Mouse (Mus musculus): ENCODE results near the gene Rbm8a. TPM values are rescaled to one million over a fixed set of nuclear protein-coding genes. Genes with fewer than 3 reads are reported as not detected.
A peak's percentile ranks its signal among the peaks of the same experiment; 100 is the strongest.

The Rbm8a gene
- 112 and 150 TPM in 2 replicates for polyA plus RNA-seq (2016; fragmentation: Nextera tagmentation; extraction: Ambion mirVana)

GRCm38 (mm10) chr3:96629729-96630600 lies at the start of gene Rbm8a:
Gene Rbm8a, plus strand, starts transcription at chr3:96629933.
- Histone ChIP-seq H3K27me3 (ENCODE audit: insufficient read depth, poor library complexity, severe bottlenecking) (no peaks in the 10 kb centered on the region), H3K9me3 (no peaks in the 10 kb centered on the region), H3K36me3 (peaks cover 44% of the 10 kb centered on the region), H3K4me1 (peaks cover 14% of the 10 kb centered on the region), H3K27ac (peak within 1 kb of the TSS; percentile 95), H3K4me3 (peak within 1 kb of the TSS; percentile 78)
- DNase-seq (ENCODE audit: low spot score) = peak; percentile 98
- 1% methylated on average over 48 of the region's 48 CpGs for WGBS

- WGBS = 41% methylated on average over 6 of the region's 6 CpGs
- H3K27me3 ChIP-seq (ENCODE audit: insufficient read depth, poor library complexity, severe bottlenecking) = no peaks in the 10 kb centered on the region
- no peaks in the 10 kb centered on the region for H3K9me3 ChIP-seq
- no peak for DNase-seq (ENCODE audit: low spot score)
- H3K4me1 ChIP-seq = peaks cover 45% of the 10 kb centered on the region
- peak overlapping the region; percentile 51 for H3K4me3 ChIP-seq
- H3K36me3 ChIP-seq = peaks cover 3% of the 10 kb centered on the region; the same call in 1 of the 2 replicates
- 0 out of 2 replicates have a peak overlapping the region, but pooled peaks have one; percentile 22 for H3K27ac ChIP-seq
Observed at GRCm38 (mm10) chr3:96581141-96581540, 48.6 kb upstream of the Rbm8a start.

DNA sequence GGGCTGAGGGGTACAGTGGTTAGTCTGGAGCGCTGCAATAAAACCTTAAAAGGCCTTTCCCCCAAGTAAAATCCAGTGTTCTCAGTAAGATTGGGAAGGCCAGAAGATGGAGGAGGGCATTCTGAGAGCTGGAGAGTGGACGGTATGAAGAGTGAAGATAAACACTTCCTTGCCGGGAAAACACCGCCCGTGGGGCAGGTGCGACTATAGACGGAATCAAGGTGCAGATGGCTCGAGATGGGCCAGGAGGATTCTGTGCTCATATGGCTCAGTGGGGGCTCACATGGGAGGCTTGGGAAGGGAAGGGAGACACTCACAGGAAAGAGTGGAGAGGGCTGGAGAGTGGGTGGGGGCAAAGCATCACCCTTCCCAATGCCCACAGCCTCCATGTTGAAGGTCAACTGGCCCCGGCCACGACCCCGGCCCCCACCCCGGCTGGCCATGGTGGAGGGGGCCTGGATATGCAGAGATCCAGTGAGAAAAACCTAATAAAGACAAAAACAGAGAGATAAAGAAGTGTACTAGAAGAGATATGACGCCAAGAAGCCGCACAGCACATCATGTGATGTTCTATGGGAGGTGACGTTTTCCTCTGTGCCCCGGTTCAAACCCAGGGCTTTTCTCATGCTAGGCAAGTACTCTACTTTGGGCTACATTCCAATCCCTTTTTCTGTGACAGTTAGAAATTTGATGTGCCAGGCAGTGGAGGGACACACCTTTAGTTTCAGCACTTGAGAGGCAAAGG lies 47.8 kb upstream of the Rbm8a start:
- no peak for DNase-seq (ENCODE audit: low spot score)
- Histone ChIP-seq H3K4me1 (peaks cover 37% of the 10 kb centered on the region), H3K9me3 (no peaks in the 10 kb centered on the region), H3K36me3 (peaks cover 3% of the 10 kb centered on the region; the same call in 1 of the 2 replicates), H3K27ac (no peak overlapping the region), H3K4me3 (no peak overlapping the region), H3K27me3 (ENCODE audit: insufficient read depth, poor library complexity, severe bottlenecking) (no peaks in the 10 kb centered on the region)
- 77% methylated on average over 16 of the region's 16 CpGs for WGBS

- Histone ChIP-seq H3K4me1 (peaks cover 27% of the 10 kb centered on the region), H3K9me3 (no peaks in the 10 kb centered on the region), H3K4me3 (no peak overlapping the region), H3K36me3 (peaks cover 3% of the 10 kb centered on the region; the same call in 1 of the 2 replicates), H3K27ac (no peak overlapping the region), H3K27me3 (ENCODE audit: insufficient read depth, poor library complexity, severe bottlenecking) (no peaks in the 10 kb centered on the region)
- 86% methylated on average over 5 of the region's 5 CpGs for whole genome bisulfite sequencing
- no peak for DNase-seq (ENCODE audit: low spot score)
Observed at GRCm38 (mm10) chr3:96583386-96583785, 46.3 kb upstream of the Rbm8a start.

GRCm38 (mm10) chr3:96590657-96591056 lies 39.1 kb upstream of the Rbm8a start:
- Histone ChIP-seq H3K27me3 (ENCODE audit: insufficient read depth, poor library complexity, severe bottlenecking) (peaks cover 10% of the 10 kb centered on the region), H3K27ac (no peak overlapping the region), H3K36me3 (peaks cover 8% of the 10 kb centered on the region), H3K4me3 (no peak overlapping the region), H3K9me3 (no peaks in the 10 kb centered on the region), H3K4me1 (peaks cover 16% of the 10 kb centered on the region)
- DNase-seq (ENCODE audit: low spot score) = no peak
- 75% methylated on average over 4 of the region's 4 CpGs for WGBS

- under 1% methylated on average over 10 of the region's 10 CpGs for WGBS
- Histone ChIP-seq H3K36me3 (peaks cover 8% of the 10 kb centered on the region), H3K4me1 (peaks cover 43% of the 10 kb centered on the region), H3K4me3 (peak overlapping the region; percentile 76), H3K27ac (peak overlapping the region; percentile 91), H3K27me3 (ENCODE audit: insufficient read depth, poor library complexity, severe bottlenecking) (peaks cover 20% of the 10 kb centered on the region), H3K9me3 (no peaks in the 10 kb centered on the region)
- DNase-seq (ENCODE audit: low spot score) = no peak
Observed at GRCm38 (mm10) chr3:96593374-96593773, 36.4 kb upstream of the Rbm8a start.

DNA sequence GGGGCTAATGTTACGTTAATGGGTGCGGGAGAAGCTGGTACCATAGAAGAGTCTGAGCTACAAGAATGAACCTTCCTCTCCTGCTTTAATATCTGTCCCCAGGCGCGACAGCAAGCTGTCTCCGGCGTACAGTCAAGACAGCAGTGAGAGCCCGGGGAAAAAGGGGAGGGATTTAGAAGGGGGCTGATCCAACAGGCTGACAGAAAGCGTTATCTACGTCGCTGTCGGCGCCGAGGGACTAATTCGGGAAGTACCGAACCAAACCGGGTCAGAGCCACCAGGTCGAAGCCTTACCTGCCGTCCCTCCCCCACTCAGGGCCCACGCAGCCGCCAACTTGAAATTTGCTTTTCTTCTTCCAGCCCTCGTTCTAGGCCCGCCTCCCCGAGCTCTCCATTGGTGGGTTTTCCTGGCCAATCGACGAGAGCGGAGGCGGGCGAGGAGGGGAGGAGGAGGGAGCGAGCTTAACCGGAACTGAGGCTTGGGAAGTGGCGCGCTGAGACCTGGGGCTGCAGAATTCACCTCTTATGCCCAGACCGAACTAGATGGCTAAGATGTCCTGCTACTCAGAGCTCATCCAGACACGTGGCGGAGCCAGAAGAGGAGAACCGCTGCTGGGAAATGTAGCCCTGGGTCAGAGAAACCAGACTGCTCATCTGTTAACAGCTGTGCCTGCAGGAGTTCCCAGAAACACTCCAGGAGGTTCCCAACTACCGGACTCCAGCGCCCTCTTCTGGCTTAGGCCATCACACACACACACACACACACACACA lies 35.8 kb upstream of the Rbm8a start, which contains the start of gene Polr3gl:
Gene Polr3gl (minus strand): TSS at position 392 of the 771 bp plus-strand sequence.
- Histone ChIP-seq H3K36me3 (peaks cover 8% of the 10 kb centered on the region), H3K4me3 (peak within 1 kb of the TSS; percentile 76), H3K27ac (peak within 1 kb of the TSS; percentile 91), H3K9me3 (no peaks in the 10 kb centered on the region), H3K4me1 (peaks cover 48% of the 10 kb centered on the region), H3K27me3 (ENCODE audit: insufficient read depth, poor library complexity, severe bottlenecking) (peaks cover 20% of the 10 kb centered on the region)
- WGBS = under 1% methylated on average over 38 of the region's 38 CpGs
- DNase-seq (ENCODE audit: low spot score) = peak; percentile 97

DNA sequence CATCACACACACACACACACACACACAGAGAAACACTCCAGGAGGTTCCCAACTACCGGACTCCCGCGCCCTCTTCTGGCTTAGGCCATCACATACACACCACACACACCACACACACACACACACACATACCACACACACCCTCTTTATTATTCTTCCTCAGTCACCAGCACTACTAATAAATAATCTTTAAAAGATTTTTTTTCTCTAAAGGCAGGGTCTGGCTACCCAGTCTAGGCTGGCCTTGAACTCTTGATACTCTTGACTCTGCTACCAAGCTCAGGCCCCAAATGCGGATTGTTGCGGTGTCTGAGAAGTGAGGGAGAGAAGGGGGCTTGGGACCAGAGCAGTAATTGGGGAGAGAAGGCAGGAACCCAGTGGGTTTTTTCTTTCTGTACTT lies 34.9 kb upstream of the Rbm8a start:
- Histone ChIP-seq H3K9me3 (no peaks in the 10 kb centered on the region), H3K27me3 (ENCODE audit: insufficient read depth, poor library complexity, severe bottlenecking) (peaks cover 28% of the 10 kb centered on the region), H3K4me3 (no peak overlapping the region), H3K4me1 (peaks cover 48% of the 10 kb centered on the region), H3K27ac (no peak overlapping the region), H3K36me3 (peaks cover 5% of the 10 kb centered on the region)
- WGBS = 71% methylated on average over 5 of the region's 5 CpGs
- DNase-seq (ENCODE audit: low spot score) = no peak

DNA sequence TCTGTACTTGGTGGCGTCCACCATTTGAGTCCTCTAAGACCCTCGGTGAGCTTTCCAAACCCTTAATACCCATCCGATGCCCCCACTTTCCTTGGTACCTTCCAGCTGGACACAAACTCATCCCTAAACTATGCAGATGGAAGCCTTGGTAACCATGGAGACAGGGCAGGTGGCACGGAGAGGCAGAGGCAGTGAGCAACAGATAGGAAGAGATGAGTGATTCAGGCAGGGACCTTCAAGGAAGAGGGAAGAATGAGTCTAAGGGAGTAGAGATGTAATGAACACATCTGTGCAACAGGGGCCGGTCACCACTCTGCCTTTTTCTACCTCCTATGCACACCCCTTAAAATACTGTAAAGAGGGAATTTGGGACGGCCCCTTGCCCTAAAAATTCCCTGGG lies 34.1 kb upstream of the Rbm8a start:
- peak overlapping the region; percentile 90; the same call in 1 of the 2 replicates for H3K27ac ChIP-seq
- peaks cover 48% of the 10 kb centered on the region for H3K4me1 ChIP-seq
- no peaks in the 10 kb centered on the region for H3K36me3 ChIP-seq
- H3K4me3 ChIP-seq = peak overlapping the region; percentile 71
- 24% methylated on average over 6 of the region's 6 CpGs for WGBS
- peaks cover 28% of the 10 kb centered on the region for H3K27me3 ChIP-seq (ENCODE audit: insufficient read depth, poor library complexity, severe bottlenecking)
- no peaks in the 10 kb centered on the region for H3K9me3 ChIP-seq
- DNase-seq (ENCODE audit: low spot score) = no peak

- H3K27me3 ChIP-seq (ENCODE audit: insufficient read depth, poor library complexity, severe bottlenecking) = peaks cover 28% of the 10 kb centered on the region
- WGBS = under 1% methylated on average over 21 of the region's 23 CpGs
- no peaks in the 10 kb centered on the region for H3K36me3 ChIP-seq
- H3K9me3 ChIP-seq = no peaks in the 10 kb centered on the region
- peak within 1 kb of the TSS; percentile 90 for H3K27ac ChIP-seq
- peak within 1 kb of the TSS; percentile 71 for H3K4me3 ChIP-seq
- H3K4me1 ChIP-seq = peaks cover 48% of the 10 kb centered on the region
- no peak for DNase-seq (ENCODE audit: low spot score)
Observed at GRCm38 (mm10) chr3:96596228-96596707, 33.5 kb upstream of the Rbm8a start, which contains the start of gene Ankrd34a. Gene Ankrd34a, plus strand, starts transcription at chr3:96596636.

DNA sequence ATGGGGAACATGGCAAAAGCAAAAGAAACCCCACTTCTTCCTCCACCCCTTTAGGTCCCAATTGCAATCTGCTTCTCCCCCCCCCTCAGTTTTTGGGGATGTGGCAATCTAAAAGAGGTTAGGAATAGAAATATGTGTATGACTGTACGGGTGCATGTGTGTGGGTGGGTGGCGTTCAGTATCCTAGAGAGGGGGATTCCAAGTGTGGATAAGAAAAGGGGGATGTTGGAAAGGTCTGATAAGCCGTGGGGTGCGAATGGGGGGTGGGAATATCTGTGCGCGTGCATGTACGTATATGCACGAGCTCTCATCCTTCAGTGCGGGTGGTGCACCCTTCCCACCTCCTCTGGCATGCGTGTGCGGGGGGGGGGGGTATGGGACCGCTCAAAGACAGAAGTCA lies 32.9 kb upstream of the Rbm8a start:
- Histone ChIP-seq H3K27me3 (ENCODE audit: insufficient read depth, poor library complexity, severe bottlenecking) (peaks cover 28% of the 10 kb centered on the region), H3K36me3 (no peaks in the 10 kb centered on the region), H3K4me1 (peaks cover 49% of the 10 kb centered on the region), H3K4me3 (peak overlapping the region; percentile 71), H3K9me3 (no peaks in the 10 kb centered on the region), H3K27ac (peak overlapping the region; percentile 90)
- 2% methylated on average over 11 of the region's 12 CpGs for WGBS
- DNase-seq (ENCODE audit: low spot score) = no peak

- DNase-seq (ENCODE audit: low spot score) = no peak
- H3K4me3 ChIP-seq = peak overlapping the region; percentile 71
- no peaks in the 10 kb centered on the region for H3K9me3 ChIP-seq
- H3K27me3 ChIP-seq (ENCODE audit: insufficient read depth, poor library complexity, severe bottlenecking) = peaks cover 28% of the 10 kb centered on the region
- H3K4me1 ChIP-seq = peaks cover 51% of the 10 kb centered on the region
- WGBS = under 1% methylated on average over 40 of the region's 40 CpGs
- H3K36me3 ChIP-seq = no peaks in the 10 kb centered on the region
- H3K27ac ChIP-seq = peak overlapping the region; percentile 90
Observed at GRCm38 (mm10) chr3:96597435-96597891, 32.3 kb upstream of the Rbm8a start.

All from heart, embryonic 10.5 days (tissue).